Mouse (Mus musculus) hindbrain, embryonic 11.5 days (tissue): ENCODE results near the gene Mast4. TPM values are rescaled to one million over a fixed set of nuclear protein-coding genes. Genes with fewer than 3 reads are reported as not detected.

Experiments used
- ATAC-seq: fragments of 200-750 bp; cut with Nextera tagmentation; 2 replicates; pipeline ENCODE4 v1.8.0; 2017; ENCODE audit warnings: mild to moderate bottlenecking, moderate TSS enrichment, moderate library complexity; ENCODE audit not compliant: low FRiP score
- DNase-seq: peaks from one replicate; pipeline ENCODE4 v3.0.0-alpha.2; 2015; ENCODE audit warnings: low spot score
- H3K27ac ChIP-seq: fragments of 300-500 bp; sonication (generic); 2 replicates; pipeline ENCODE4 v1.5.1; 2014; ENCODE audit warnings: mild to moderate bottlenecking, low read depth, low read length
- H3K27me3 ChIP-seq: fragments of 300-500 bp; sonication (generic); 2 replicates; pipeline ENCODE4 v1.6.1; 2014; ENCODE audit warnings: mild to moderate bottlenecking, low read length, moderate library complexity, mixed read lengths; ENCODE audit not compliant: control insufficient read depth, insufficient read depth
- H3K36me3 ChIP-seq: fragments of 300-500 bp; sonication (generic); 2 replicates; pipeline ENCODE4 v1.6.1; 2014; ENCODE audit warnings: mild to moderate bottlenecking, low read length, moderate library complexity, mixed read lengths; ENCODE audit not compliant: control insufficient read depth, insufficient read depth
- H3K4me1 ChIP-seq: fragments of 300-500 bp; sonication (generic); replicated peaks from 2 replicates; pipeline ENCODE4 v1.6.1; 2014; ENCODE audit warnings: low read length, mixed read lengths; ENCODE audit not compliant: control insufficient read depth, insufficient read depth
- H3K4me2 ChIP-seq: fragments of 300-500 bp; sonication (generic); replicated peaks from 2 replicates; pipeline ENCODE4 v1.6.1; 2014; ENCODE audit warnings: mild to moderate bottlenecking, low read depth, low read length
- H3K4me3 ChIP-seq: fragments of 300-500 bp; sonication (generic); 2 replicates; pipeline ENCODE4 v1.5.1; 2014; ENCODE audit warnings: low read depth, low read length
- H3K9ac ChIP-seq: fragments of 300-500 bp; sonication (generic); 2 replicates; pipeline ENCODE4 v1.6.1; 2014; ENCODE audit warnings: low read depth, low read length
- H3K9me3 ChIP-seq: fragments of 300-500 bp; sonication (generic); 2 replicates; pipeline ENCODE4 v1.6.1; 2016; ENCODE audit warnings: low read length; ENCODE audit not compliant: control insufficient read depth
- WGBS: fragments of 180-500 bp; shearing (Covaris S2); extraction: QIAGEN DNeasy Blood & Tissue Kit; methylation state at CpG from one replicate; pipeline ENCODE4 v1.1.7; 2014; 5-methylcytosine and 5-hydroxymethylcytosine counted together
- polyA plus RNA-seq: library from polyadenylated mRNA; unstranded; fragments of >200 nt; fragmentation: Nextera tagmentation; extraction: Ambion mirVana; gene quantifications from 2 replicates; pipeline ENCODE4 v1.2.1, GENCODE M21; 2014

The Mast4 gene
- polyA plus RNA-seq, 1 experiment from 2014 or later = 26.9 TPM

- Histone ChIP-seq H3K4me1 (0 out of 2 replicates have a peak, but pooled peaks cover 2% of the 10 kb centered on the region), H3K27me3 (peaks cover 9% of the 10 kb centered on the region)
- 80% methylated on average over 16 of the region's 16 CpGs for WGBS
These were observed 6.0 kb downstream of the Mast4 start for GRCm38 (mm10) chr13:103328299-103328698.

GRCm38 (mm10) chr13:103327843-103328242, 6.5 kb downstream of the Mast4 start:
- H3K9me3 ChIP-seq = no peaks in the 10 kb centered on the region
- H3K4me3 ChIP-seq = no peak overlapping the region
- DNase-seq (no peak), ATAC-seq (no peak)
- H3K9ac ChIP-seq = no peak overlapping the region
- H3K4me2 ChIP-seq = no peak overlapping the region
- 79% methylated on average over 9 of the region's 9 CpGs for WGBS
- no peaks in the 10 kb centered on the region for H3K36me3 ChIP-seq
- H3K4me1 ChIP-seq = 0 out of 2 replicates have a peak, but pooled peaks cover 2% of the 10 kb centered on the region
- H3K27me3 ChIP-seq = peaks cover 9% of the 10 kb centered on the region
- no peak overlapping the region for H3K27ac ChIP-seq

More at GRCm38 (mm10) chr13:103328299-103328698, 6.0 kb downstream of the Mast4 start:
- ATAC-seq (no peak), DNase-seq (no peak)
- no peaks in the 10 kb centered on the region for H3K9me3 ChIP-seq
- 0 out of 2 replicates have a peak overlapping the region, but pooled peaks have one; percentile 12 for H3K27ac ChIP-seq
- no peak overlapping the region for H3K4me3 ChIP-seq
- H3K4me2 ChIP-seq = no peak overlapping the region
- H3K36me3 ChIP-seq = no peaks in the 10 kb centered on the region
- H3K9ac ChIP-seq = no peak overlapping the region

DNA sequence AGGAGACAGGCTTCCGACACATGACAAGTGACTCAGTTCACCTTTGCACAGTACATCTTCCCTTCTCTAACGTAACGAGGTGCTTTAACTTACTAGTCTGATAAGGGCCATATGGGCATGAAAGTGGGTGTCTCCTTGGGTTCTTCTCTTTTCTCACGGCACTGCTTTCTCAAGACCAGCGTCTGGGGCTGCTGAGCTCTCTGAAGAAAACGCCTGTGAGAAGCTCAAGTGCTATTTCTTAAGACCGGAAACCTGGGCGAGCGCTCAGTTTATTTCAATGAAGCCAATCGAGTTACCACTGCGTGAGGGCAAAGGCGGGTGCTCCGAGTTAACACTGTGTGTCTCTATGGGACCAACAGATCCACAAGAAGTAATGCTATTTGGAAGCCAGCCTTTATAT, 8.1 kb downstream of the Mast4 start:
- H3K36me3 ChIP-seq = no peaks in the 10 kb centered on the region
- no peaks in the 10 kb centered on the region for H3K27me3 ChIP-seq
- H3K4me3 ChIP-seq = no peak overlapping the region
- no peaks in the 10 kb centered on the region for H3K9me3 ChIP-seq
- DNase-seq = no peak
- no peaks in the 10 kb centered on the region for H3K4me1 ChIP-seq
- H3K4me2 ChIP-seq = no peak overlapping the region
- no peak overlapping the region for H3K27ac ChIP-seq
- 89% methylated on average over 13 of the region's 13 CpGs for WGBS
- no peak for ATAC-seq
- no peak overlapping the region for H3K9ac ChIP-seq

- Histone ChIP-seq H3K4me2 (no peak overlapping the region; the same call in 1 of the 2 replicates), H3K4me1 (no peaks in the 10 kb centered on the region), H3K9ac (no peak overlapping the region), H3K27me3 (no peaks in the 10 kb centered on the region), H3K9me3 (no peaks in the 10 kb centered on the region), H3K36me3 (no peaks in the 10 kb centered on the region), H3K4me3 (no peak overlapping the region), H3K27ac (no peak overlapping the region)
- DNase-seq = no peak
- no peak for ATAC-seq
- 71% methylated on average over 9 of the region's 9 CpGs for WGBS
These were observed 14.4 kb downstream of the Mast4 start for GRCm38 (mm10) chr13:103319881-103320280.

GRCm38 (mm10) chr13:103319317-103319716, 15.0 kb downstream of the Mast4 start:
- Histone ChIP-seq H3K27me3 (no peaks in the 10 kb centered on the region), H3K4me2 (no peak overlapping the region), H3K27ac (no peak overlapping the region), H3K4me1 (no peaks in the 10 kb centered on the region), H3K9me3 (no peaks in the 10 kb centered on the region), H3K4me3 (no peak overlapping the region), H3K36me3 (no peaks in the 10 kb centered on the region), H3K9ac (no peak overlapping the region)
- DNase-seq (no peak), ATAC-seq (no peak)
- WGBS = 14% methylated on average over 1 of the region's 3 CpGs

DNA sequence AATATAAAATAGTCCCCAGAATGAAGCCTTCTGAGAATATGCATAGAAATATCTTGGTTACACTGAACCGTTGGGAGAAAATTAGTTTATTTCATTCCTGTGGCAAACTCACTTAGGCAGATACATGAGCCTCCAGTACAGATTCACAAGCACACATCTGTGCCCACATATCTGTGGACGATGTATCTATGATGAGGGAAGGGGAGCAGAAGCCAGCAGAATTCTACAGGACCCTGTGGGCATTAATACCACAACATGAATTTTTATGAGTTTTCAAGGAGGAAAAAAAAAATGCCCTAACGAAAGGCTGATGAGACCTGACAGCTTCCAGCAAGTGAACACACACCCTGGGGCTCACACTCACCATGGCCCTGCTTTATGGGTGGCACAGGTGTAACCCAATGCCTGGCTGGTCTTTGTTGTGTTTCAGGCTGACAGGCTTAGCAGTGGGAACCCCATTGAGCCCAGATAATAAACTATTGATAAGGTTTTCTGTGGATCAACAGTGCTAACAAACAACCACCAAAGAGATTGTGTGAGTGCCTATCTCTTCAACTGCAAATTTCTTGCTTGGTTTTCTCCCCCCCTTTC, 17.4 kb downstream of the Mast4 start:
- ATAC-seq = no peak
- Histone ChIP-seq H3K36me3 (no peaks in the 10 kb centered on the region), H3K4me1 (no peaks in the 10 kb centered on the region), H3K4me2 (no peak overlapping the region), H3K27ac (no peak overlapping the region), H3K27me3 (no peaks in the 10 kb centered on the region), H3K9ac (no peak overlapping the region), H3K4me3 (no peak overlapping the region), H3K9me3 (no peaks in the 10 kb centered on the region)
- DNase-seq = no peak
- WGBS = 46% methylated on average over 3 of the region's 3 CpGs

- WGBS = 45% methylated on average over 10 of the region's 10 CpGs
- no peaks in the 10 kb centered on the region for H3K4me1 ChIP-seq
- ATAC-seq = no peak
These were observed 19.1 kb downstream of the Mast4 start for GRCm38 (mm10) chr13:103315113-103315708.

GRCm38 (mm10) chr13:103308296-103308695, 26.0 kb downstream of the Mast4 start:
- Histone ChIP-seq H3K36me3 (no peaks in the 10 kb centered on the region), H3K4me1 (no peaks in the 10 kb centered on the region), H3K4me3 (no peak overlapping the region), H3K27me3 (no peaks in the 10 kb centered on the region), H3K9ac (no peak overlapping the region), H3K27ac (no peak overlapping the region), H3K9me3 (no peaks in the 10 kb centered on the region), H3K4me2 (no peak overlapping the region)
- 94% methylated on average over 4 of the region's 4 CpGs for WGBS
- DNase-seq (no peak), ATAC-seq (no peak)

More at GRCm38 (mm10) chr13:103315113-103315708, 19.1 kb downstream of the Mast4 start:
- no peak overlapping the region for H3K9ac ChIP-seq
- H3K36me3 ChIP-seq = no peaks in the 10 kb centered on the region
- H3K4me2 ChIP-seq = no peak overlapping the region
- H3K4me3 ChIP-seq = no peak overlapping the region
- no peaks in the 10 kb centered on the region for H3K27me3 ChIP-seq
- no peak for DNase-seq
- H3K27ac ChIP-seq = no peak overlapping the region
- no peaks in the 10 kb centered on the region for H3K9me3 ChIP-seq

DNA sequence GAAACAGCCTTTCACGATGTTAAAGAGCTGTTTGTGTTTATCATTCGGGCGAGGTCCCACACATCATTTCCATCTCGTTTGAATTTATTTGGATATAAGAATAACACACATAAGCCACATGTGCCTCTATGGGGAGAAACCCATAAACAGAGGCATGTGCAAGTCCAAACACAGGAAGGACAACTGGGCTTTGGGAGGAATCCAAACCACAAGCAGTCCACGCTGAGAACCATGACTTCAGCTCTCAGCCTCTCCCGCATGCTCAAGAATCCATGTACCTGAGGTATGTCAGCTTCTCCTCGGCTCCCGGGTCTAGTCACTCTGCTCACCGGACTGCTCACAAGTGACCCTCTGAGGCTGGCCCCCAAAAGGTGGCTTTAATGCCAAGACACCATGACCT, 30.5 kb downstream of the Mast4 start:
- Histone ChIP-seq H3K9ac (no peak overlapping the region), H3K27me3 (no peaks in the 10 kb centered on the region), H3K36me3 (no peaks in the 10 kb centered on the region), H3K27ac (no peak overlapping the region), H3K4me2 (no peak overlapping the region), H3K4me1 (no peaks in the 10 kb centered on the region), H3K9me3 (no peaks in the 10 kb centered on the region), H3K4me3 (no peak overlapping the region)
- ATAC-seq (no peak), DNase-seq (no peak)
- WGBS = 88% methylated on average over 9 of the region's 9 CpGs
